Mouse (Mus musculus) heart, postnatal 0 days (tissue): ENCODE results near the gene Ap4b1. TPM values are rescaled to one million over a fixed set of nuclear protein-coding genes. Genes with fewer than 3 reads are reported as not detected.
A peak's percentile ranks its signal among the peaks of the same experiment; 100 is the strongest.

Experiments used
- ATAC-seq: fragments of 200-750 bp; cut with Nextera tagmentation; 2 replicates; pipeline ENCODE4 v1.8.0; 2017; ENCODE audit warnings: low read depth, moderate number of reproducible peaks, moderate library complexity; ENCODE audit not compliant: insufficient read depth
- DNase-seq: peaks from one replicate; pipeline ENCODE4 v3.0.0-alpha.2; 2016; ENCODE audit warnings: low spot score
- H3K27ac ChIP-seq: fragments of 300-500 bp; sonication (generic); 2 replicates; pipeline ENCODE4 v1.5.1; 2014; ENCODE audit warnings: low read depth, mild to moderate bottlenecking
- H3K27me3 ChIP-seq: fragments of 300-500 bp; sonication (generic); 2 replicates; pipeline ENCODE4 v1.6.1; 2014; ENCODE audit warnings: low read length, mixed read lengths; ENCODE audit not compliant: control insufficient read depth, insufficient read depth
- H3K36me3 ChIP-seq: fragments of 300-500 bp; sonication (generic); replicated peaks from 2 replicates; pipeline ENCODE4 v1.6.1; 2014; ENCODE audit warnings: low read length, mixed read lengths; ENCODE audit not compliant: control insufficient read depth, insufficient read depth
- H3K4me1 ChIP-seq: fragments of 300-500 bp; sonication (generic); 2 replicates; pipeline ENCODE4 v1.6.1; 2014; ENCODE audit warnings: antibody characterized with exemption; ENCODE audit not compliant: control insufficient read depth, insufficient read depth
- H3K4me2 ChIP-seq: fragments of 300-500 bp; sonication (generic); 2 replicates; pipeline ENCODE4 v1.6.1; 2014; ENCODE audit warnings: low read depth, mild to moderate bottlenecking, low read length, moderate library complexity
- H3K4me3 ChIP-seq: fragments of 300-500 bp; sonication (generic); 2 replicates; pipeline ENCODE4 v1.5.1; 2014; ENCODE audit warnings: low read depth, low read length
- H3K9ac ChIP-seq: fragments of 300-500 bp; sonication (generic); replicated peaks from 2 replicates; pipeline ENCODE4 v1.6.1; 2014; ENCODE audit warnings: low read depth, low read length, mixed read lengths
- H3K9me3 ChIP-seq: fragments of 300-500 bp; sonication (generic); replicated peaks from 2 replicates; pipeline ENCODE4 v1.6.1; 2016; ENCODE audit warnings: low read length; ENCODE audit not compliant: control insufficient read depth
- CTCF ChIP-seq: IDR thresholded peaks from 2 replicates; pipeline ENCODE4 v1.5.1; 2016; ENCODE audit warnings: antibody characterized with exemption, control low read depth, low read depth
- EP300 ChIP-seq: IDR thresholded peaks from 2 replicates; pipeline ENCODE4 v1.6.1; 2016; ENCODE audit warnings: antibody characterized with exemption, low read depth
- WGBS: fragments of 180-500 bp; shearing (Covaris S2); extraction: QIAGEN DNeasy Blood & Tissue Kit; methylation state at CpG from one replicate; pipeline ENCODE4 v1.1.7; 2014; 5-methylcytosine and 5-hydroxymethylcytosine counted together
- polyA plus RNA-seq: library from polyadenylated mRNA; unstranded; fragments of >200 nt; fragmentation: Nextera tagmentation; extraction: Ambion mirVana; gene quantifications from 2 replicates; pipeline ENCODE4 v1.2.1, GENCODE M21; 2015
- total RNA-seq: library from RNA; depleted of rRNA; stranded (reverse); fragments of >200 nt; gene quantifications from 2 replicates; pipeline ENCODE4 v1.2.3, GENCODE M21; 2014; ENCODE audit warnings: low replicate concordance

Ap4b1 gene
- total and polyA plus RNA-seq, 2 experiments from 2014 or later, result 14.5 to 38.1 TPM

DNA sequence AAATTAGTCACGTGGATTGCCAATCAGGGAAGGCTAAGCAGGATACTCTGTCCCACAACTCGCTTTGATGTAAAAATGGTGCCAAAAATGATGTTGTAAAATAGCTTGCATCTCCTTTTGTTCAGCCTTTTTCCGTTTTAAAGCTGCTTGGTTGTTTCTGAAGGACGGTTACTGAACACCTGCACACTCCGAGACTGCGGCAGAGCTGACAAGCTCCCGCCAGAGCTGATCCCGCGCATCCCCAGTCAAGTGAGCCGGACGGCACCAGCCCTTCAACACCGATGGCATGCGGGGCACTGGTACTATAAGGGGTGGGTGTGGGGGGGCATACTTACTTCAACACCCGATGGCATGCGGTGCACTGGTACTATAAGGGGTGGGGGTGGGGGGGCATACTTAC lies 35.3 kb upstream of the Ap4b1 start:
- peak; percentile 6 for DNase-seq
- TF ChIP-seq EP300 (no peak), CTCF (no peak)
- 63% methylated on average over 15 of the region's 15 CpGs for WGBS
- ATAC-seq, result no peak
- Histone ChIP-seq H3K4me2 (no peak overlapping the region; the same call in 1 of the 2 replicates), H3K9ac (peak overlapping the region; percentile 44; the same call in 1 of the 2 replicates), H3K4me3 (peak overlapping the region; percentile 5; the same call in 1 of the 2 replicates), H3K9me3 (no peaks in the 10 kb centered on the region), H3K4me1 (peaks cover 33% of the 10 kb centered on the region), H3K27me3 (no peaks in the 10 kb centered on the region), H3K27ac (peak overlapping the region; percentile 87; the same call in 1 of the 2 replicates), H3K36me3 (peaks cover 30% of the 10 kb centered on the region)

DNA sequence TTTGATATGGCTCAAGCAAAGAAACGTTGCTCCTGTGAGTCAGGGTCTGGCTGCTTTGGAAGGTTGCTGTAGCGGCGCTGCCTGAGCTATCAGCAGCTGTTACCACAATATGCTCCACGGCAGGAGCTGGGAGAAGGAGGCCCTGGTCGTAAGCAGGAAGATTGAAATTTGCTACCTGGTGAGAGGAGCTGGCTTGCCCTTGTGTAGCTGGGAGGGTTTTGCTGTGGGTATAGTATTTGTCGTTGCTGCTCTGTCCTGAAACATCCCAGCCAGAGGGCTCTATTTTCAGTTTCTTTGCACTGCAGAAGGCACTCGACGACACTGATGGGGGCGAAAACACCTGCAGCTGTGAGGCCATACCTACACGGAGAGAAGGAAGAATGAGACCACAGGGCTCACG lies 31.4 kb upstream of the Ap4b1 start:
- no peak overlapping the region for H3K9ac ChIP-seq
- H3K9me3 ChIP-seq, result no peaks in the 10 kb centered on the region
- H3K27ac ChIP-seq, result peak overlapping the region; percentile 20; the same call in 1 of the 2 replicates
- 70% methylated on average over 11 of the region's 11 CpGs for WGBS
- no peak overlapping the region for H3K4me2 ChIP-seq
- 0 out of 2 replicates have a peak overlapping the region, but pooled peaks have one; percentile 1 for H3K4me3 ChIP-seq
- H3K27me3 ChIP-seq, result no peaks in the 10 kb centered on the region
- no peak for ATAC-seq
- TF ChIP-seq CTCF (no peak), EP300 (no peak)
- DNase-seq, result no peak
- peaks cover 20% of the 10 kb centered on the region; the same call in 1 of the 2 replicates for H3K36me3 ChIP-seq
- H3K4me1 ChIP-seq, result peaks cover 22% of the 10 kb centered on the region

DNA sequence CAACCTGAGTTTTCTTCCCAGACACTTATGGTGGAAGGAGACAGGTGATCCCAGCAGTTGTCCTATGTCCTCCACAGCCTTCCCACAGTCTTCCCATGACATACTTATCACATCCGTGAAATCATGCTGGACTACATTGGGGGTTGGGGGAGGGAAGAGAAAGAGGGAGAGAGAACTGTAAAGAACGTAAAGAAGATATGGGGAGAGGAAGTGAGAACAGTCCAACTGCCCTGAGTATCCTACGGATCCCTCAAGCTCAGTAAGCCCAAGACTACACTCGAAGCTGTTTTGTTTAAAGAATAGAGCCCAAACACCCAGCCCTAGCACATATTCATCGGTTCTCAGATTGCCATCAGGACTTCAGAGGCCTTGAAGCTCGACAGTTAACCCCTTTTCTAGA lies 30.7 kb upstream of the Ap4b1 start:
- Histone ChIP-seq H3K4me3 (no peak overlapping the region), H3K4me2 (no peak overlapping the region), H3K4me1 (peaks cover 20% of the 10 kb centered on the region), H3K9ac (no peak overlapping the region), H3K27ac (no peak overlapping the region), H3K9me3 (no peaks in the 10 kb centered on the region), H3K36me3 (peaks cover 18% of the 10 kb centered on the region; the same call in 1 of the 2 replicates), H3K27me3 (no peaks in the 10 kb centered on the region)
- no peak for ATAC-seq
- peak; percentile 3 for DNase-seq
- TF ChIP-seq EP300 (no peak), CTCF (no peak)
- WGBS, result 65% methylated on average over 6 of the region's 6 CpGs

DNA sequence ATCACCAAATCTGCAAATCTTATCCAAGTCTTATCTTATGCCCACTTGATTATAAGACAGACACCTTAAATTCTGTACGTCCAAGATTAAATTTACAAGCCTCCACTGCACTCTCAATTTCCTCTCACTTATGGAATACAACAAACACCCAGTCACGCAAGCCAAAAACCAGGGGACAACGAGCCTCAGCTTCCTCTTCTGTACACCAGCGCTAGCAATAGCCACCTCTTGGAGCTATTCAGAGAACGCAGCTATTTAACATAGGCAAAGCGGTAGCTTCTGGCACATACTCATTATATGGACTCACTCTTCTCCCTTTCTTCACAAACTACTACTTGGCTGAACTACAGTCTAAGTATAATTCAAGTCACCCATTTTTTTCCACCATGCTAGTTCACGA lies 30.1 kb upstream of the Ap4b1 start:
- TF ChIP-seq CTCF (no peak), EP300 (no peak)
- Histone ChIP-seq H3K9me3 (no peaks in the 10 kb centered on the region), H3K9ac (no peak overlapping the region), H3K4me2 (no peak overlapping the region), H3K27ac (no peak overlapping the region), H3K4me3 (no peak overlapping the region), H3K36me3 (peaks cover 17% of the 10 kb centered on the region; the same call in 1 of the 2 replicates), H3K4me1 (peaks cover 23% of the 10 kb centered on the region), H3K27me3 (no peaks in the 10 kb centered on the region)
- WGBS, result 75% methylated on average over 7 of the region's 7 CpGs
- ATAC-seq, result no peak
- DNase-seq, result peak; percentile 3

DNA sequence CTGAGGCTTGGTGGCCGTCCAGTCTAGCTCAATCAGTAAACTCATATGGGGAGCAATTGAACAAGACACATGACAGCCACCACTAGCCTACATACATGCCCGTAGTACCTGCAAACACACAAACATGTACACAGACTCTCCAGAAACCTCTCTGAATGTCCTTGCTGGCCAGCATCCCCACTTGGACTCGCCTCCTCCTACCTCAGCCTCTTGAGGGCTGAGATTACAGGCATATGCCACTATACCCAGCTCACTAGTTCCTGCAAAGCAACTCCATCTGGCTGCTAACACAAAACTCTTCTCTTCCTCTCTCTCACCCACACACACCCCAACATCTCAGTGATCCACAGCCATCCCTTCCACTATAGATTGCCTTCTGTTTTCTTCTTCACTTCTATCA lies 29.0 kb upstream of the Ap4b1 start:
- H3K27ac ChIP-seq, result no peak overlapping the region
- no peak for TF ChIP-seq EP300
- peaks cover 17% of the 10 kb centered on the region; the same call in 1 of the 2 replicates for H3K36me3 ChIP-seq
- no peaks in the 10 kb centered on the region for H3K27me3 ChIP-seq
- ATAC-seq, result no peak
- DNase-seq, result peak; percentile 5
- WGBS, result 71% methylated on average over 3 of the region's 3 CpGs
- no peak overlapping the region for H3K9ac ChIP-seq
- H3K4me3 ChIP-seq, result no peak overlapping the region
- H3K4me2 ChIP-seq, result no peak overlapping the region
- no peaks in the 10 kb centered on the region for H3K9me3 ChIP-seq
- peaks cover 30% of the 10 kb centered on the region for H3K4me1 ChIP-seq

DNA sequence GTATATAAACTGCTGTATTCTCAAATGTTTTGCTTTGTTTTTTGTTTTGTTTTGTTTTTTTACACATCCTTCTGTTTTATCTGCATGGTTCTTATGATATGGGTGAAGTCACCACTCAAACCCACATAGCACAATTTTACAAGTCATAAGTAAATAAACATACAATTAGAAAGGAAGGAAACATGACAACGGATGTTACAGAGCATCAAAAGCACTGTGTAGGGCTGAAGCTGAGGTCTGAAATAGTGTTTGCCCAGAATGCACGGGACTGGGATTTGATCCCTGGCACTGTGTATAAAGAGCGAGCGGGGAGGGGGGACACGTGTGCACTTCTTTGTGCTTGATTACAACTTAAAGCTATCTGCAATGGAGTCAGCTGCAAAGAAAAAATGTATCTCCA lies 28.5 kb upstream of the Ap4b1 start:
- TF ChIP-seq EP300, result no peak
- no peak for TF ChIP-seq CTCF
- no peaks in the 10 kb centered on the region for H3K9me3 ChIP-seq
- no peak overlapping the region for H3K27ac ChIP-seq
- 77% methylated on average over 5 of the region's 5 CpGs for WGBS
- DNase-seq (no peak), ATAC-seq (no peak)
- H3K4me2 ChIP-seq, result no peak overlapping the region
- H3K9ac ChIP-seq, result no peak overlapping the region
- H3K4me1 ChIP-seq, result peaks cover 26% of the 10 kb centered on the region
- H3K36me3 ChIP-seq, result peaks cover 12% of the 10 kb centered on the region; the same call in 1 of the 2 replicates
- H3K4me3 ChIP-seq, result no peak overlapping the region
- H3K27me3 ChIP-seq, result no peaks in the 10 kb centered on the region
